Mouse (Mus musculus) spleen, adult 2 months (tissue): Measurements from ENCODE around the gene Ccdc82. TPM values are rescaled to one million over a fixed set of nuclear protein-coding genes. Genes with fewer than 3 reads are reported as not detected.
A peak's percentile ranks its signal among the peaks of the same experiment; 100 is the strongest.

ENCODE experiments used
- DNase-seq, 2 experiments: peaks; one replicate each; pipeline versions ENCODE4 v3.0.0 to v3.0.0-alpha.2; 2012 to 2021; ENCODE audit warnings: low spot score in 2 of 2, low read depth in 1 of 2
- H3K27ac ChIP-seq: fragments of 200-500 bp; 2 replicates; pipeline ENCODE4 v1.5.1; 2012; ENCODE audit warnings: low read length, inconsistent platforms; ENCODE audit not compliant: insufficient read depth
- H3K27me3 ChIP-seq: fragments of 200-500 bp; 2 replicates; pipeline ENCODE4 v1.6.1; 2012; ENCODE audit warnings: mild to moderate bottlenecking, moderate library complexity, low read length, inconsistent platforms; ENCODE audit not compliant: control insufficient read depth, insufficient read depth
- H3K36me3 ChIP-seq: fragments of 200-500 bp; 2 replicates; pipeline ENCODE4 v1.6.1; 2012; ENCODE audit warnings: mild to moderate bottlenecking, low read length, inconsistent platforms; ENCODE audit not compliant: control insufficient read depth, insufficient read depth
- H3K4me1 ChIP-seq: fragments of 200-500 bp; 2 replicates; pipeline ENCODE4 v1.6.1; 2011; ENCODE audit warnings: inconsistent platforms; ENCODE audit not compliant: control insufficient read depth, insufficient read depth, insufficient read length
- H3K4me3 ChIP-seq: fragments of 200-500 bp; 2 replicates; pipeline ENCODE4 v1.5.1; 2011; ENCODE audit warnings: mild to moderate bottlenecking, inconsistent platforms; ENCODE audit not compliant: insufficient read depth, insufficient read length; ENCODE audit errors: extremely low read depth
- CTCF ChIP-seq: fragments of 200-500 bp; IDR thresholded peaks from 2 replicates; pipeline ENCODE4 v1.5.1; 2011; ENCODE audit warnings: mild to moderate bottlenecking, inconsistent platforms; ENCODE audit not compliant: insufficient read depth, insufficient read length, insufficient replicate concordance; ENCODE audit errors: extremely low read depth
- POLR2A ChIP-seq: fragments of 200-500 bp; IDR thresholded peaks from 2 replicates; pipeline ENCODE4 v1.6.1; 2011; ENCODE audit warnings: low read depth, low read length, inconsistent platforms
- WGBS: fragments of 180-500 bp; shearing (Covaris S2); methylation state at CpG from one replicate; pipeline ENCODE4 v1.1.7; 2018; 5-methylcytosine and 5-hydroxymethylcytosine counted together
- polyA plus RNA-seq: library from polyadenylated mRNA; depleted of rRNA; stranded (reverse); fragments of >200 nt; gene quantifications from 2 replicates; pipeline ENCODE4 v1.2.3, GENCODE M21; 2012

The Ccdc82 gene
- polyA plus RNA-seq, 1 experiment: 8.3 TPM

- Histone ChIP-seq H3K27me3 (no peaks in the 10 kb centered on the region), H3K4me1 (no peaks in the 10 kb centered on the region), H3K27ac (no peak overlapping the region), H3K36me3 (peaks cover 5% of the 10 kb centered on the region; the same call in 1 of the 2 replicates), H3K4me3 (no peak overlapping the region)
- TF ChIP-seq CTCF: no peak
- no peak for TF ChIP-seq POLR2A
- DNase-seq: no peak
- 83% methylated on average over 3 of the region's 3 CpGs for WGBS
Observed at GRCm38 (mm10) chr9:13260980-13261379, 14.2 kb downstream of the Ccdc82 start.

- no peak for DNase-seq
- H3K27ac ChIP-seq: no peak overlapping the region
- TF ChIP-seq CTCF: no peak
- no peak for TF ChIP-seq POLR2A
- H3K4me3 ChIP-seq: no peak overlapping the region
- H3K4me1 ChIP-seq: no peaks in the 10 kb centered on the region
- WGBS: 82% methylated on average over 1 of the region's 1 CpGs
- H3K27me3 ChIP-seq: no peaks in the 10 kb centered on the region
- peaks cover 7% of the 10 kb centered on the region for H3K36me3 ChIP-seq
Observed at GRCm38 (mm10) chr9:13273219-13273618, 26.5 kb downstream of the Ccdc82 start.

- 62% methylated on average over 2 of the region's 2 CpGs for WGBS
- no peaks in the 10 kb centered on the region for H3K27me3 ChIP-seq
- no peak overlapping the region for H3K4me3 ChIP-seq
- H3K36me3 ChIP-seq: peaks cover 3% of the 10 kb centered on the region
- DNase-seq: no peak
- H3K4me1 ChIP-seq: no peaks in the 10 kb centered on the region
- H3K27ac ChIP-seq: no peak overlapping the region
- no peak for TF ChIP-seq CTCF
- no peak for TF ChIP-seq POLR2A
Observed at GRCm38 (mm10) chr9:13287482-13287881, 40.7 kb downstream of the Ccdc82 start.

- Histone ChIP-seq H3K4me1 (peaks cover 24% of the 10 kb centered on the region; the same call in 1 of the 2 replicates), H3K27ac (peak overlapping the region; percentile 86), H3K27me3 (no peaks in the 10 kb centered on the region), H3K4me3 (peak overlapping the region; percentile 91), H3K36me3 (no peaks in the 10 kb centered on the region)
- DNase-seq: peak; percentile 69 to 84
- under 1% methylated on average over 28 of the region's 28 CpGs for WGBS
- peak; percentile 72 for TF ChIP-seq CTCF
- no peak for TF ChIP-seq POLR2A
Observed at GRCm38 (mm10) chr9:13296274-13297121, 49.7 kb downstream of the Ccdc82 start.

- peaks cover 29% of the 10 kb centered on the region; the same call in 1 of the 2 replicates for H3K4me1 ChIP-seq
Observed at GRCm38 (mm10) chr9:13297122-13297667, 50.4 kb downstream of the Ccdc82 start.

GRCm38 (mm10) chr9:13297668-13298512 is 51.1 kb downstream of the Ccdc82 start, which contains the start of gene Maml2:
TSS of gene Maml2 (plus strand) at chr9:13297957.
- no peak; the same call in 1 of the 2 replicates for TF ChIP-seq POLR2A
- TF ChIP-seq CTCF: no peak; the same call in 1 of the 2 replicates
- DNase-seq: peak in 1 of 2 experiments; percentile 62
- Histone ChIP-seq H3K27me3 (no peaks in the 10 kb centered on the region), H3K27ac (peak within 1 kb of the TSS; percentile 64), H3K4me1 (peaks cover 34% of the 10 kb centered on the region), H3K4me3 (peak within 1 kb of the TSS; percentile 91), H3K36me3 (no peaks in the 10 kb centered on the region)
- WGBS: under 1% methylated on average over 23 of the region's 23 CpGs

More at GRCm38 (mm10) chr9:13297122-13297667, 50.4 kb downstream of the Ccdc82 start:
- peak overlapping the region; percentile 64; the same call in 1 of the 2 replicates for H3K27ac ChIP-seq
- WGBS: under 1% methylated on average over 12 of the region's 12 CpGs
- H3K4me3 ChIP-seq: peak overlapping the region; percentile 91
- no peaks in the 10 kb centered on the region for H3K27me3 ChIP-seq
- TF ChIP-seq CTCF (no peak), POLR2A (no peak)
- no peak for DNase-seq
- no peaks in the 10 kb centered on the region for H3K36me3 ChIP-seq
